Mouse (Mus musculus) layer of hippocampus, postnatal 25 days (tissue): Measurements from ENCODE around the gene L3mbtl4. TPM values are rescaled to one million over a fixed set of nuclear protein-coding genes. Genes with fewer than 3 reads are reported as not detected.
"Not testable (repeated sequence)": the region's sequence is repeated elsewhere in the genome, so short reads cannot be mapped to it uniquely, and the experiment has no call there.

Source experiments
- DNase-seq, 2 experiments: peaks; one replicate each; pipeline ENCODE4 v3.0.0; 2022; ENCODE audit warnings: mixed read lengths in 2 of 2, low spot score in 1 of 2; ENCODE audit errors: extremely low spot score in 1 of 2
- total RNA-seq, 2 experiments: library from RNA; stranded (reverse); gene quantifications; 2 replicates each; pipeline ENCODE4 v1.2.3; 2021

L3mbtl4 gene
- total RNA-seq, 2 experiments from 2014 or later = 0.54 to 0.73 TPM

DNA sequence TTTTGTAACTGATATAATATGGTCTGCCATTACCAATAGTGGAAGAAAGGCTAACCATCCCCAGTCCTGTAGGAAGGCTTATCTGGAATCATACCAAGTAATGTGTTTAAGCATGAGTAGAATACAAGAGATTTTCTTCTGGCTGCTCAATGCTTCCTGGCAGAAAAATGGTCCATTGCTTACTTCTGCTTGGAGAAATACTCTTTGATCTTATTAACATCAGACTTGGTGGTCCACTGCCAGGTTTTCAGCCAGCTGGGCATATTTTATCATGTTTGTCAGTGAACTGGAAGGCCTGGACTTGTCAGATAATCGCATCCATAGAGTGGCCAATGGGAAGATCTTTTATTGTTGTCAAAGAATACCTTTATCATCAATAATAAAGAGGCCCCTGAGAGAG lies 97.5 kb downstream of the L3mbtl4 start:
- DNase-seq = no peak

- DNase-seq = no peak
These were observed 114.9 kb downstream of the L3mbtl4 start for GRCm38 (mm10) chr17:68388481-68388880.

DNA sequence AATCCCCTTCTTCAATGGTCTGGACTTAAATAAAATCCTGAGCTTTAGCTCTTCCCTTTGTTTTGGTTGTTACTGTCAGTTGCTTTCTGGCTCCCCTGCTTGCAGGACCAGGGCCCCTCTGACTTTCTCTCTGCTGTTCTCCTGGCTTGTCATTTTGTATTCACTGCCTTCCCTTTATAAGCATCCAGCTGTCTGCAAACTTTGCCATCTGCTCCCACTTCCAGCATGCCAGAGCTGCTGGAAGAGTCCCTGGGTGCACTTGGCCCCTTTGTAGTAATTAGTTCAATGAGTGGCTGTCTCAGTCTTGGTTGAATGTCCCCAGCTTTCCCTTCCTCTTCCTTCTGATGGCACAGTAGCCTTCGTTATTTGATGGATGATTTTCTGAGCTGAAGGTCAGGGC lies 132.4 kb downstream of the L3mbtl4 start:
- peak; percentile 14 to 22 for DNase-seq

DNA sequence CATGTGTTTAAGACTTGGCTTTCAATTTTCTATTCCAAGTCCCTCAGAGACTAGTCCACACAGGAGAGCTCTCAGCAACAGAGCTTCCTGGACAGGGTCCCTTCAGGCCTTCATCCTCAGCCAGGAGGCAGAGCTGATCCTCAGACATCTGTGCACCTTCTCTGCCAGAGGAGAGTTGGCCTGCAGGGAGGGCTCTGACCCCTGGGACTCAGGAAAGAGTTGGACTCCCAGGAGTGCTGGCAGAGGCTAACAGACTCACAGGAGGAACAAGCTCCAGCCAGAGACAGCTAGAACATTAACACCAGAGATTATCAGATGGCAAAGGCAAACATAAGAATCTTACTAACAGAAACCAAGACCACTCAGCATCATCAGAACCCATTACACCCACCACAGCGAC lies 133.5 kb downstream of the L3mbtl4 start:
- not testable (repeated sequence) for DNase-seq

DNA sequence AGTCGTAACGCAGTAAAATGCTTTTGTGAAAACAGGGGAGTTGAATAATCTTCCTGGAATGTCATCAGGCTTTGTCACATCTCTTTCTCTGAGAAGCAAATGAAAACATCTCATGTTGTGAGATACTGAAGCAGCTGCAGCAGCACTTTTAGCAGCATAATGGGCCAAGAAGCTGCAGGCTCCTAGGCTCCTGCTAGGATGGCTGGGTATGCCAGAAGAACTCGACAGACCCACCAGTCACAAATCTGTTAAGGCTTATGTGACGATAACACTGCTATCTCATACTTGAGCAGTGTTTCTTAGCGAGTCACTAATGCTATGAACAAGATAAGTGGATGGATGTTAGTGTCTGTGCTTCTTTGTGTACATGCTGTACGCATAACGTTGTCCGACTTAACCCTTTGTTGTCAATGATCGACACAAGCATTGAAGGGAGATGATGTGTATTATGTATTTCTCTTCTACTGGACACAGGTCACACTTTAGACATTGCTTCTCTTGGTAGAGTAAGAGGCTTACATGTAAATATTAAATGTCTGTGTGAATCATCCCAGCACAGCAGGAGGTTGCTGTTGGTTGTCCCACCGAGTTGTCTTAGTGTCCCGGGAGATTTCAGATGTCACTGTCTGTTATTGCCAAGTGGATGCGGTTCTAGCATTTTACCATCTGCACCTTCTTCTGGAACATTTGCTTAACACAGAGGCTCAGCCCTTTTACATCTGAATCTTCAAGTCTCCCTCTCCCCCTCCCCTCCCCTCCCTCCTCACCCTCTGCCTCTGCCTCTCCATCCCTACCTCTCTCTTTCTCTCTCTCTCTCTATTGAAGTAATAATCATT lies 149.3 kb downstream of the L3mbtl4 start:
- no peak for DNase-seq

DNA sequence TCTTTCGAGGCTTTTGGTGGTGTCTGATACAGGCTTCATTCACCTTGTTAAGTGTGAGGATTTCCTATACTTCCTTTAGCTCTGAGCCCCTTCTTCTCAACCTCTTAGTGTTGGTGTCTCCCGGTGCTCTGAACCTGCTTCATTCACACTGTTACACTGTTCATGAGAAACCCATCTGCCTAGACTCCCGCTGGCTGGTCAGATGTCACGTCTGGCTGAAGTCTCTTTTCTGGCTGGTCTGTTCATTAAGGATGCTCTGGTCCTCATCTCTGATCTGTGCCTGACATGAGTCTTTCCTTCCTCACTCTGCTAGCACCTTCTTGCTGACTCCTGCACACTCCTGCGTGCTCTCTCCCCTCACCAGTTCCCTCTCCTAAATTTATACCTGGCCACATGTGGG lies 160.0 kb downstream of the L3mbtl4 start:
- no peak for DNase-seq

DNA sequence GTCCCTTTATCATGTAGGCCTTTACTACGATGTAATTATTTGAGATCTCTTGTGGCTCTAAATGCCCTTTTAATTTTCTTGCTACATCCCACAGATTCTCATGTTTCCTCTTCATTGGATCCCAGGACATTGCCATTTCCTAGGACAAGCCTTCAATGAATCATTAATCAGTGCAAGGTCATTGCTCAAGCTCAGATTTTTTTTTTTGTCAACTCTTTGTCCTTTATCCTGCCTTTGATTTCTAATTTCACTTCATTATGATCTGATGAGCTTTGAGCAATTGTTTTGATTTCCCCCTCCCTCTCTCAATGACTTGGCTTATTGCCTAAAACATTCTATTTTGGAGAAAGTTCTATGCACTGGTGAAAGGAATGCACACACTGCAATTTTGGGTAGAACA lies 177.3 kb downstream of the L3mbtl4 start:
- DNase-seq = no peak

DNA sequence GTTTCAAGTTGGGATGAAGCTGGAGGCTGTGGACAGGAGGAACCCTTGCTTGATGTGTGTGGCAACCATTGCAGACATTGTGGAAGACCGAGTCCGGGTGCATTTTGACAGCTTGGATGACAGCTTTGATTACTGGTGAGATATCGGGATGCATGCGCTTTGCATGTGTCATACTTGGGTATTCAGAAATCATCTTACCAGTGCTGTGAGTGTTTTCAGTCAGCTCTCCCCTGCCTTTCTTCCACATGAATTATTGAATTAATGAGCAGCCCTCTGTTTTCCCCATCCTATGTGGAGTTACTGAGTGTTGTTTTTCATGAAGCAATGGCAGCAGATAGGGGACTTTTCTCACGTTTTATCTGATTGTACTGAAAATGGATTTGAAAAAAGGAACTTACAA lies 187.9 kb downstream of the L3mbtl4 start:
- no peak for DNase-seq

GRCm38 (mm10) chr17:68467311-68467710 lies 193.7 kb downstream of the L3mbtl4 start:
- DNase-seq = no peak

DNA sequence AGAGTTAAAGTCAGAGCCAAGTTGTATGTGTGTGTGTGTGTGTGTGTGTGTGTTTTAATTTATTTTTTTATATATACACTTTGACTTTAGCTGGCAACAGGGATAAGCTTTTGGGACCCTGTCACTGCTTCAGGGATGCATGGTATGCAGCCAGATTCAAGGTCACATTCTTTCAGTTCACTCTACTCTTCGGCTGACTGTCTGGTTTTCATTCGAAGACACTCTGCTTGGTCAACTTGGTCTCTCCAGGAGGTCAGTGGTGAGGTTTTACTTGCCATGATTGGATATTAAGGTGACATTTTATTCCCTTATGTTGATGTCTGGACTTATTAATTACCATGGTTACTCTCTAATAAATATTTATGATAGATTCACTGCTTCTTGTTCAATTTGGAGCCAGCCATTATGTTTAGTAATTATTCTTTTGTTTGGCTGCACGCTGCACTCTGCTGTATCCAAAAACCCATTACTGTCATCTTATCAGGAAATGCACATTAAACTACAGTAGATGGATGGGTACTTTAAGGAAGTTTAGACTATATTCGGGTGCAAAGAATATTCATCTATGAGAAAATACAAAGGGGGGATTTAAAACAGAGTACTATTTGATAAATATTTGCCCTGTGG lies 216.6 kb downstream of the L3mbtl4 start:
- no peak for DNase-seq

GRCm38 (mm10) chr17:68492231-68492630 lies 218.6 kb downstream of the L3mbtl4 start:
- DNase-seq = no peak

- not testable (repeated sequence) for DNase-seq
These were observed 229.4 kb downstream of the L3mbtl4 start for GRCm38 (mm10) chr17:68502998-68503397.

DNA sequence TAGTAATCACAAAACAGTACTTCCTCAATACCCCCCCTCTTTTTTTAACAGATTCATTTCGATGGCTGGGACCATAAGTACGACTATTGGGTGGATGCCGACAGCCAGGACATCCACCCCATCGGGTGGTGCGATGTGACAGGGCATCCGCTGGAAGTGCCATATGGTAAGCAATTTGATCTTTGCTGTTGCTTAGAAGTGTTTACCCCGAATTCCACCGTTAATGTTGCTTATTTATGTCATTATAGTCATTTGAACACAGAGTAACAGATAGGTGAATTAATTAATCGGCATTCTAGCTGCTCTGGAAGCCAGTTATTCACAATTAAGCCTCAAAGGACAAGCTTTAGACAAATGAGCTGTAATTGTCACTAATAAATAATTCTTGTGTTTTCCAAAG lies 286.1 kb downstream of the L3mbtl4 start:
- no peak for DNase-seq

- no peak for DNase-seq
These were observed 286.7 kb downstream of the L3mbtl4 start for GRCm38 (mm10) chr17:68560264-68560663.

- no peak for DNase-seq
These were observed 298.2 kb downstream of the L3mbtl4 start for GRCm38 (mm10) chr17:68571806-68572205.

GRCm38 (mm10) chr17:68585195-68585594 lies 311.6 kb downstream of the L3mbtl4 start:
- no peak for DNase-seq

DNA sequence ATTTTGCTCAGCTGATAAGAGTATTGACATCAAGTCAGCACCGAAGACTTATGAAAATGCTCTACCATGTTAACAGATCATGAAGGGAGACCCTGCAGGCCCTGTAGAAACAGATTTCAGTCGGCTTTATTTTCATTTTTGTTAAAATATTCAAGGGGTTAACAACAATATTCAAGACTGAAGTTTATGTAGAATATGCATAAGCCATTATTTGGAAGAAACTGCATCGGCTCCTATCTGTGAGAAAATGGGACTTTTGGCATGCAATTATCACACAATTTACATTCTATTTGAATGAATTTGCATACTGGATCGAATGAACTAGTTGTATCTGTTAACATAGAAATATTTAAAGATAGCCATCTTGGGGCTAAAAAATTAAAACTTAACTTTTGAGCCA lies 318.0 kb downstream of the L3mbtl4 start:
- DNase-seq = no peak

- DNase-seq = peak in 1 of 2 experiments; percentile 6
These were observed 329.1 kb downstream of the L3mbtl4 start for GRCm38 (mm10) chr17:68602744-68603143.

DNA sequence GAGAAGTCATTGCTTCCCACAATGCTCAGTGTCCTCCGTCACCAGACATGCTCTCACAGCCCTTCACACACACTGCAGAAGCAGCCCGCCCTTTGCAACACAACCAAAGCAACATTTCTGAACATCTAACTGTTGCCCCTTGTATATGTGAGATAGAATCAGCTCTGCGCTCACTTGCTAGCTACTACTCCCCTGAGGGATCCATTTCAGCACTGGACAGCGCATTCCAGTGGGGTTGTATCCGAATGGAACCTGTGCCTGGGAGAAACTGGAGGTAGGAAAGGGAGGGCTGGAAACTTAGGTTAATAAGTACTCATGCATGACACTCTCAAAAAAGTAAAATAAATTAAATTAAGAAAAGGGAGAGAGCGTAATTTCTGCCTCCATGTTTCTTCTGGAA lies 334.1 kb downstream of the L3mbtl4 start:
- DNase-seq = no peak

DNA sequence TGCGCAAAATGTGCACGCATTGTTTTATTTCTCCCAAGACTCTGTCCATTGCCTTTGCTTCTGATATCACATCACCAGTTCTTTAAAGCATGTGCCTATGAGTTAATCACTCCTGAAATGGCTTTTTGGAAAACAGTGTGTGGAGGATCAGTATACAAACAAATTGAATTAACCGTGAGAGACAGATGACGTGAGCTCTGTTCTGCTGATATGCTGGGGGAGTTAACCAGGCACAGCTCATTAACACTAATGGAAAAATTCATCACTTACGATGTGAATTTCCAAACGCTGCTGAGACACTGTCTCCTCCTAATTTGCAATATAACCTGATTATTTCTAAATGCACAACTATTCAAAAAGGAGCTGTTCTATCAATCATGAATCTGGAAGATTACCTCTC lies 337.6 kb downstream of the L3mbtl4 start:
- no peak for DNase-seq

DNA sequence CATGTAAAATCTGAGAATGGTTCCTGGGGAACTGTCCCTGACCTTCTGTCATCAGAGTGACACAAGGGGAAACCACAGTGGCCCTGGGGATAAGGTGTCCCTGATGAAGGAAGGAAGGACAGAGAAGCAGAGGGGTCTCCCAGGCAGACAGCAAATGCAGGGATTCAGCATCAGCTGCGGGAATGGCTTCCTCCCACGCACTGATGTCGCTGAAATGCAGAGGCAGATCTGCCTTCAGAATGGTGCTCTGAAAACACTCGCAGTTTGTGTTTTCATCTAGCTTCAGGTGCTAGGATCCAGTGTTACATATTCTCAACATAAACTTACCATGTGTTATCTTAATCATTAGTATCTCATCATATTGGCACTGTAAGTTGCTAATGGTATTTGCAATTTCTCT lies 351.7 kb downstream of the L3mbtl4 start:
- peak; percentile 20 to 32 for DNase-seq
